ENCODE assay signal across 8 mouse cellular contexts in the genomic region with DNA sequence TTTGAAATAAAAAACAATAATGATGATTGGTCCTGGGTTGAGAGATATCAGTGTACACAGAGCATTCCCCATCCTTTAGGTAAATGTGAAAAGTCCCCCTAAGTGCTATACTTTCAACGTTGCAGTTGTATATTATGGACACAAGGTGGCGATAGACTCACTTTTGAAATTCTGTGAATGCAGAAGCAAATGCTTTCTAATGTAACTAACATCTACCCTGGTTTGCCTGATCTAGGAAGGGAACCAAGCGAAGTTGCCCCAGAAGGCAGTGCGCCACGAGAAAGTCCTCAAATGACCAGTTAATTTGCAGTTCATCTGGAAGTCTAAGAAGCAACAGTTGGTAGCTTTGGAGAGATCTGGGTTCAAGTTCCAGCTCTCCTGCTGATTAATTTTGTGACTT. TPM values are rescaled to one million over a fixed set of nuclear protein-coding genes. Genes with fewer than 3 reads are reported as not detected.
DNase-seq lines count a peak whose midpoint lies in the region.

No protein-coding gene starts in this region.

- DNase-seq in heart, adult 18-20 months, result peak; percentile 18 to 37
- no peak for DNase-seq in heart, postnatal 4 days
- DNase-seq in A20 (ENCODE audit: low read depth, low spot score) (peak; percentile 51), NIH3T3 (ENCODE audit: low read depth) (peak; percentile 57)
- peak; percentile 47 for DNase-seq in kidney, adult 9 months
- no peak for DNase-seq in ovary, postnatal 10 days (ENCODE audit: low spot score)
- no peak for DNase-seq in urinary bladder, postnatal 25 days (ENCODE audit: low spot score)
- no peak for DNase-seq in left cerebral cortex, postnatal 4 days

- intact Hi-C loops in left cerebral cortex, postnatal 4 days (cut with DNase I), result loop anchor here (1.0 kb wide), 1 partner anchor 149 kb away; no protein-coding TSS in a partner anchor

RNA-seq across cellular contexts. Expression of a gene that starts 18.8 kb away (rescaled TPM):
- not detected for total RNA-seq in heart, adult 18-20 months (2021)
- total RNA-seq in heart, postnatal 4 days (2021), result not detected
- not detected for total RNA-seq in left cerebral cortex, postnatal 4 days (2021)

RNA-seq across cellular contexts. Expression of a gene that starts 23.1 kb away (rescaled TPM):
- total RNA-seq in heart, adult 18-20 months (2021), result 1 to 10 TPM in 1 of 2 experiments, not detected in 1; 2.4 TPM
- under 1 TPM in 1 of 2 experiments, not detected in 1; 0.11 TPM for total RNA-seq in heart, postnatal 4 days (2021)
- 1 to 10 TPM; 7.8 to 8.7 TPM for total RNA-seq in left cerebral cortex, postnatal 4 days (2021)

RNA-seq across cellular contexts. Expression of a gene that starts 57.7 kb away (rescaled TPM):
- total RNA-seq in heart, adult 18-20 months (2021), result under 1 TPM; 0.40 to 0.98 TPM
- total RNA-seq in heart, postnatal 4 days (2021), result not detected
- not detected for total RNA-seq in left cerebral cortex, postnatal 4 days (2021)

Comparison
In these comparisons a context has a peak if more than half of its experiments do, and no peak if none do; other contexts are left out.
1. DNase-seq: peak in heart, adult 18-20 months (2 of 2), A20 (single experiment), NIH3T3 (single experiment) and kidney, adult 9 months (single experiment); none in heart, postnatal 4 days (single experiment), ovary, postnatal 10 days (single experiment), urinary bladder, postnatal 25 days (single experiment) and left cerebral cortex, postnatal 4 days (single experiment).